Mouse (Mus musculus): ENCODE measurements at regions not wholly inside any gene's neighbourhood (a gene's known extent, or its start where the extent isn't known, plus 50 kb on each side); places are given as distances from the start of the nearest gene placed in this dataset.

DNA sequence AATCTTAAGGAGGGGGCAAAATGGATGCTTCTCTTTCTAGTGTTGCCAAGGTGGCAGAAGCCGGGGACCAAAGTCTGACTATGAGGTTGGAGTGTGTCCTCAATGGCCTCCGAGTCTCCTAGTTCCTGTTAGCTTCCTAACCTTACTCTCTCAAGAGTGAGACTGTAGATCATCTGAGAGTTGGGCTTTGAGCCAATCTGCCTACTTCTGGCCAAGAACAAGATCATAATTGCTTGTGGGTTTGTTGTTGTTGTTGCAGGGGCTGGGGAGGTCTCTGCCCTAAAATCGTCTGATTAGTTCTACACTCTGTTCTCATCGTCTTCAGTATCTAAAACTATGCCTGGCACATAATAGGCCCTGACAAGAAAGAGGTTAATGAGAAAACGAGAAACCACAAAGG, 110.8 kb upstream of the Syt6 start:
- DNase-seq (ENCODE audit: low read depth, low spot score), result no peak

DNA sequence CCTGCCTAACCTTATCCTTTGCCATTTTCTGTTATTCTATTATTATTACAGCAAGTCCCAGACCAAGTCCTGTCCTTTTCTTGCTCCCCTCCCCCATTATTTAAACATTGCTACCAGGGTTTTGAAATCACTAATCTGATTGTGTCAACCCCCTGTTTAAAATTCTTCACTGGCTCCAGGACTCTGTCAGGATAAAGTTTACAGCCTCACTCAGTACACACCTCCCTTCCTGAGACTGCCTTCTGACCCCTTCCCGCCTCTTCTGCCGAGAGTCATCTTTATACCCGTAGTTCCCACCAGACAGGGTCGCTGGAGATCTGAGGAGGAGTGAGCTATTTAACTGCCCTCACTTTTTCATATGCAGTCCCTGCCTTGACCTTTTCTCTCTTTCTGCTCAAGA, 110.3 kb upstream of the Syt6 start:
- no peak for DNase-seq (ENCODE audit: low read depth, low spot score)

DNA sequence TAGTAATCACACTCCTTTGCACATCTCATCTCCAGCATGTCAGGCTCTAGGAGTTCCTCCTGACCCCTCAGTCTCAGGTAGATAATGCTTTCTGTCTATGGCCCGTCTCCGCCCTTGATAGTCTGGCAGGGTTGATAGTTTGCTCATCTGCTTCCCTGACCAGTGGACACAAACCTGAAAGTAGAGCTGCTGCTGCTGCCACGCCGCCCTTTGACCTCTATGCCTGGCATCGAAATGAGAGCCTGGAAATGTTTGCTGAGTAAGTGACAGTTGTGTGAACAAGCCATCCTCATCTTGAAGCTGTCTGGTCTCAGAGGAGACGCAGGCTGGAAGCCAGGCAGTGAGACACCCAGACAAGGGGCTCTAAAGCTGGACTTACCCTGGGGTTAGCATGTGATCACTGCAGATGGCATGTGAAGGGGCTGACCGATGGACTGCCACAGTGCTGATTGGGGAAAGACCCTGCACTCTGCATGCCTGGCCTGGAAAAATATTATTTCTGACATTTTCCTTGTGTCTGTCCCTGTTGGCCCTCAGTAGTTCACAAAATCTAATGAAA, 109.8 kb upstream of the Syt6 start:
- DNase-seq (ENCODE audit: low read depth, low spot score), result no peak

DNA sequence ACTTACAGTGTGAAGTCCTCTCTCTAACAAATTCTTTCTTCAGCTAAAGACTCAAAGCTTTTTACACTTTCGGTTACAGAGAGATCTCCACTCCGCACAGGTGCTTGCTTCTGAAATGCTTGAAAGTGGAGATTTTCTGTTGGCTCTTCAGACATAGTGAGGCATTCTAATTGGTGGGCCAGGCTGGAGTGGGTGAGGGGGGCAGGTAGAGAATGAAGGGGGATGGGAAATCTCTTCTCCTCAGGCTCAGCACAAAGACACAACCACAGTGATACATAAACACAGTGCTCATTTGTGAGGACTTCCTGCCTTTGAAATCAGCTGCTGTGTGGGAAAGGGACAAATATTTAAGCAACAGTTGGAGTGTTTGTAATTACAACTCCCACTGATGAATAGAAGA, 109.1 kb upstream of the Syt6 start:
- DNase-seq (ENCODE audit: low read depth, low spot score), result peak; percentile 28

- DNase-seq (ENCODE audit: low read depth, low spot score), result no peak
These were observed 104.2 kb upstream of the Syt6 start for GRCm38 (mm10) chr3:103470586-103471400.

GRCm38 (mm10) chr3:103472598-103472997, 102.4 kb upstream of the Syt6 start:
- DNase-seq (ENCODE audit: low read depth, low spot score), result no peak

DNA sequence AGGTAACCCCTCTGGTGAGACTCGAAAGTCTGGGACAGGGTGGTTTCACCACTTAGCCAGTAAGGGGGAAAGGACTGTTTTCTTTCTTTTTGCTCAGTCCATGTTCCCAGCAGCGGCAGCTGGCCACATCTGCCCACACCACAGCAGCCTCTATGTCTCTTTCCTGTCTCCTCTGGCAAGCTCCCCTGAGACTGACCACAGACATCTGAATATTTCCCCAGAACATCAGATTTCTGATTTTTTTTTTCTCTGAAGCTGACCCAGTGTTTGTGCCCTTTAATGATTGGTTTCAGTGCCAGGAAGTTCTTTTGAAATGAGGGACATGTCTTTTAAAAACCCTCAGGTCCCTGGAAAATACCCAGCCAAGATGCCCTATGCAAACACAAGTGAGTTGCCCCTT, 101.7 kb upstream of the Syt6 start:
- no peak for DNase-seq (ENCODE audit: low read depth, low spot score)

DNA sequence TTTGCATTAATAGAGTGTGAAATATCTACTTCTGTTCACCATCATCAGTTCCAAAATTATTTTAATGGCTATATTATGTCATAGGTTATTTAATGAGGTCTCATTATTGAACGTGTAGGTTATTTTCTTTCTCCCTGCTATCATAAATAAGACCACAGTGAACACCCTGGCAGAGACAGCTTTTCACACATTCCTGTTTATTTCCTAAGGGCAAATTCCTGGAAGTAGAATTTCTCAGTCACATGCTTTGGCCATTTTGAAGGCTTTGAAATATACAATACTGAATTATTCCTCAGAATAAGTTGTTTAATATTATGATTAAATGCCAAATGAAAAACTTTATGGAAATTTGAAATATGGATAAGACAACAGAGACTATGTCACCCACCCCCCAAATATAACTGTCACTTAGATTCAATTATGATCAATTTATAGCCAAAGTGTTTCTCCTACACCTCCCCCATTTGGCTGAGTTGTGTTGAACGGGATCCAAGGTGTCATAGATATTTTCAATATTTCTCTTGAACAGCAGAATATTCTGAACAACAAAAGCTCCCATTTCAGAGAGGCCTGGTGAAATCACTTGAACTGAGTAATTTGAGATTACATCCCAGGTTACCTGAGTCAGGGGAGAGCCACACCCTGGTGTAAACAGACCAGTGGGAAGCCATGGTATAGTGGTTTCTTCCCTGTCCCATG, 95.0 kb upstream of the Syt6 start:
- DNase-seq (ENCODE audit: low read depth, low spot score), result no peak

DNA sequence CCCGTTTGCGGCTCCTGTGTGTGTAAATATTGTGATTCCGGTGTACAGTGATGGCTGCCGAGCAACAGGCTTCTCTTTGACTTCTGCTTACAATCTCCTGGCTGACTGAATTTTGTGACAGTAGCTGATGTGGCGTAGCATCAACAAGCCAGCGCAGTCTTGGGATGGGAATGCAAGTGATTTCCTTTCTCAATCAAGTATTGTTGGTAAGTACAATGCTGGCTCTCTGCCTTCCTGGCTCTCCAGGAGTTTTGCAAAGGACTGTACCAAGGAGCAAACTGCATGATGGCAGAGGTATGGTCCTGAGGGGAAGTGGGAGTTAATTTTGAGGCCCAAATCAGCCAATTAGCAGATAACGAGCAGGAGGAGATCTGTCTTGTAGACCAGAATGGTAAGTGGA, 94.4 kb upstream of the Syt6 start:
- DNase-seq (ENCODE audit: low read depth, low spot score), result no peak

- DNase-seq (ENCODE audit: low read depth, low spot score), result no peak
These were observed 91.7 kb upstream of the Syt6 start for GRCm38 (mm10) chr3:103483316-103483715.

DNA sequence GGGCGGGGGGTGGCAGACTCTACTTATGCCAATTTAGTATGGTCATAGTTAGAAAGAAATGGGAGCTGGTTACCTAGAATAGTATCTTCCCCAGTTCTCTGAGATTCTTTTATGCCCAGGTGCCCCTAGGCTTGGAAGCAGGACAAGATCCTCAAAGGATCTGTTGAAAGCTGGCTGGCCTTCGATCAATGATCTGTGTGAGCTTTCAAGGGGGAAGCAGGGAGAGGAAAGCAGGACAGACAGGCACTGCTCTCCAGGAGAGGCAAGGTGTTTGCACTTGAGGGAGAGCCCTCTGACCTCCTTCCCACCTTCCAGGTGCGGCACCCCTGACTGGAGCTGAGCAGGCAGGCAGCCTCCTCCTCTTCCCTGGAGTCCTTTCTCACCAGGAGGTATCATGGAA, 91.3 kb upstream of the Syt6 start:
- DNase-seq (ENCODE audit: low read depth, low spot score), result no peak

DNA sequence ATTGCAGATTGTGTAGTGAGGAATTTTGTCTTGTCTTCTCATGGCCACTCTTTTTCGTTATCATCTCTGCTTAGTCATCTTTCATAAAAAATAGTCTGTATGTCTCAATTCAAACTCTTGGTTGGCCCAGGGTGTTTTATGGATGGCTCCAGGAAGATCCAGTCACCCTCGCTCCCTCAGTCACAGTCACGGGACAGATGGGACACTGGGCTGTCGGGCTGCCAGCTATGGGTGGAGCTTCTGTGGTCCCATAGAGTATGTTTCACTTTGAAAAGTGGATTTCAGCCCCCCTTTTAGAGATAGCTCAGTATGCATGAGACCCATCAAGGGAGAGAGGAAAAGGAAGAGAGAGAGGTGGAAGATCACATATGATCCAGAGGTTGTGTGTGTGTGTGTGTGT, 85.2 kb upstream of the Syt6 start:
- no peak for DNase-seq (ENCODE audit: low read depth, low spot score)

DNA sequence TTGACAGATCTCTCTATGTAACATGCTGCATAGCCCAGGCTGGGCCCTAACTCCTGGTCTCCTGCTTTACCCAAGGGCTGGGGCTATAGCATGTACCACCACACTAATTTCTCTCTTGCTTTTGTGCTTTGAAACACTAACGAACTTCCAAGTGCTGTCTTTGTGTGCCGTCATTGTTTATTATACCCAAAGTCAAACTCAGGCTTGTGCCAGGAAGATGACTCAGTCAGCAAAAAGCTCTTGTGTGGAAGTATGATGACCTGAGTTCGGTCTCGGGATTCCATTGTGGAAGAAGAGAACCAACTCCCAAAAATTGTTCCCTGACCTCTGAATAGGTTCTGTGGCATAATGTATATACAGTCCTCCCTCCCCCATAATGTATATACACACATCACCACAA, 84.1 kb upstream of the Syt6 start:
- no peak for DNase-seq (ENCODE audit: low read depth, low spot score)

DNA sequence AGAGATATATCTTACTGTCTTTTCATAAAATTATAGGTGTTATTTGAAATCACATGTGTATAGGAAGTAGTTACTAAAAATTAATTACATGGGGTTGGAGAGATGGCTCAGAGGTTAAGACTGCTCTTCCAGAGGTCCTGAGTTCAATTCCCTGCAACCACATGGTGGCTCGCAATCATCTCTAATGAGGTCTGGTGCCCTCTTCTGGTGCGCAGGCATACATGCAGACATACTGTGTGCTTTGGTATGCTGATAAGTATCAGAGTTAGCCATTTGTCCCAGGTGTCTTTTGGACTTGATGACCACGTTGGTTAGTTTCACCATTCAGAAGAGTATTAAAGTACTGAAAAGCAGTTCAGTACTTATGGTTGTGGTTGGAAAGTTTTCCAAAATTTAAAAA, 82.8 kb upstream of the Syt6 start:
- DNase-seq (ENCODE audit: low read depth, low spot score), result peak; percentile 11

- DNase-seq (ENCODE audit: low read depth, low spot score), result no peak
These were observed 81.4 kb upstream of the Syt6 start for GRCm38 (mm10) chr3:103493623-103494022.

- DNase-seq (ENCODE audit: low read depth, low spot score), result peak; percentile 11
These were observed 81.0 kb upstream of the Syt6 start for GRCm38 (mm10) chr3:103494043-103494442.

- no peak for DNase-seq (ENCODE audit: low read depth, low spot score)
These were observed 78.9 kb upstream of the Syt6 start for GRCm38 (mm10) chr3:103496083-103496482.

DNA sequence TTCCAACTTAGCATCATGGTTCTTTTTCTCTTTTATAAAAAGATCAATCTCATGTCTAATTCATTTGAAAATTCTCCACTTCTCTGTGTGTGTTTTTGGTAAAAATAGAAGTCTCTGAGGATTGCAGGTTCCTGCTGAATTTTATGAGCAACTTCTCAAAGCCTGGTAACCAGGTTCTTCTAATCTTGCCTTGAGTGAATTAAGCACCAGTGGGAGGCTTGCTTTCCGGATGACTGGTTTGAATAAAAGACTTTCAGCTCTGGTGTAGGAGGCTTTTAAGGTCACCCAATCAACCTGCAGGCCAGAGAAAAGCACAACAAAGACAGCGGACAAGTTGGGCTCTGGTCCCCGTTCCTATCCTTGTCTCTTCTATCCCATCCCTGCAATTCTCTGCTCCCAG, 78.3 kb upstream of the Syt6 start:
- no peak for DNase-seq (ENCODE audit: low read depth, low spot score)

GRCm38 (mm10) chr3:103497696-103498095, 77.3 kb upstream of the Syt6 start:
- DNase-seq (ENCODE audit: low read depth, low spot score), result no peak

GRCm38 (mm10) chr3:103498458-103498857, 76.6 kb upstream of the Syt6 start:
- no peak for DNase-seq (ENCODE audit: low read depth, low spot score)

GRCm38 (mm10) chr3:103499801-103500200, 75.2 kb upstream of the Syt6 start:
- DNase-seq (ENCODE audit: low read depth, low spot score), result no peak

- DNase-seq (ENCODE audit: low read depth, low spot score), result no peak
These were observed 74.7 kb upstream of the Syt6 start for GRCm38 (mm10) chr3:103500366-103500765.

DNA sequence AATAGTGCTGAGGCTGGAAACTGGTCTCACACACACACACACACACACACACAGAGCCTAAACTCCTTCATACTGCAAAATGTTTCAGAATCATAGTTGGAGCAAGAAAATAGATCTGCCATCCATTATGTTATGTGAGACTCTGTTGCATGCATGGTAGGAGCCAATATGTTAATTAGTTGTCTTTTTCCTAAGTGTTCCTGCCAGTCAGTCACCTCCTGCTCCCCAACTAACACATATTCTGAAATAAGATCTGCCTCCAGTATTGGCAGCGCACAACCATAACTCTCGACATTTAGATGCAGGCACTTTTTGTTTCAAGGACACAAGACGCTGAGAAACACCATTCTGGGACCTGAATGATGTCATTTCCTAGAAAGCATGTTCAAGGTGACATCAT, 70.9 kb upstream of the Syt6 start:
- DNase-seq (ENCODE audit: low read depth, low spot score), result no peak
